Mouse (Mus musculus): ENCODE measurements around the gene Carm1.
"Not testable (repeated sequence)": the region's sequence is repeated elsewhere in the genome, so short reads cannot be mapped to it uniquely, and the experiment has no call there.

Carm1 gene

DNA sequence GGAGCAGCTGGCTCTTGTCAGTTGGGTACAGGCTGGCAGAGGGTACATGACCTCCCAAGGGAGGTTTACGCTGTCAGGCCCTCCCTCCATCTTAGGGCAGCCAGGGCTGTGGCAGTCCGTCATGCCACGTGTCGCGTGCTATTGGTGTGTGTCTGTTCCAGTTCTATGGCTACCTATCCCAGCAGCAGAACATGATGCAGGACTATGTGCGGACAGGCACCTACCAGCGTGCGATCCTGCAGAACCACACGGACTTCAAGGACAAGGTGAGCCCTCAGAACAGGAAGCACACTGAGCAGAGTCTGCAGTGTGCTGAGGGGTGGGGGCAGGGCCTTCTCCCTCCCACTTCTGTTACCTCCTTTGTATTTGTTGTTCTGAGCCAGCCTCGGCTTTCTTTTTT, 28.6 kb downstream of the Carm1 start:
- DNase-seq (ENCODE audit: low spot score in 2 of 2): no peak

DNA sequence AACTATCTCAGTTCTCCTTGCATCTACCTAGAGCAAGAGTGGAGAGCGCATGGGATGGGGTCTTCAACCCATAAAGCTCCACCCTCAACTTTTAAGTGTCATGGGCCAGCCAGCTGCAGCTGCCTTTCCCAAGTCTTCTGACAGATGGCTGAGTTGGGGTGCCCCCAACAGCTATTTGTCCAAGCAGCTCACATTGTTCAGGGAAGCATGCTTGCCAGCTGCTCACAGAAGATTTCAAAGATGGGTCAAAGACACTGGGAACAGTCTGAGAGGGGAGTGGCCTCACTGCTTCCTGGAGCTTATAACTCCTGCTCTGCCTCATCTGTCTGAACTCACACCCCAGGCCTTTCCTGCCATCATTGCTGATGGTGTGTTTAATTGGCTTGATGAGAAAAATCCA, 29.6 kb downstream of the Carm1 start:
- DNase-seq (ENCODE audit: low spot score in 2 of 2): no peak

DNA sequence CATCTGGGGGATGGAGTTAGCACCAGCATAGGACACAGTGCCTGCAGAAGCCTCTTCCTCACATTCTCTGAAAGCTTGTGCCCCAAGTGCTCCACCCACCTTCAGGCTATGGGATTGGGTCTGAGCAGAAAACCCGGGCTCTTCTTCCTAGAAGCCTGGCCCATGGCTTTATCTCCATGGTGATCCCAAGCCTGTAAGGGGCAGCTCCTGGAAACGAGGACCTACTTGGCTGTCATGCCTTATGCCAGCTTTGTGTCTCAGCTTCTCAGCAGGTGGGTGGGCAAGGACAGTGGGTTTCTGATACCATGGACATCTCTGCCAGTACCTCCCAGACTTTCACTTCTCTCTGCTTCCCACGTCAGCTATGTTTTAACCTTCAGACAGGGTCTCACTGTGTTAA, 31.5 kb downstream of the Carm1 start:
- DNase-seq (ENCODE audit: low spot score in 2 of 2): no peak

GRCm38 (mm10) chr9:21585401-21585800, 38.7 kb downstream of the Carm1 start:
- DNase-seq (ENCODE audit: low spot score in 2 of 2): no peak

DNA sequence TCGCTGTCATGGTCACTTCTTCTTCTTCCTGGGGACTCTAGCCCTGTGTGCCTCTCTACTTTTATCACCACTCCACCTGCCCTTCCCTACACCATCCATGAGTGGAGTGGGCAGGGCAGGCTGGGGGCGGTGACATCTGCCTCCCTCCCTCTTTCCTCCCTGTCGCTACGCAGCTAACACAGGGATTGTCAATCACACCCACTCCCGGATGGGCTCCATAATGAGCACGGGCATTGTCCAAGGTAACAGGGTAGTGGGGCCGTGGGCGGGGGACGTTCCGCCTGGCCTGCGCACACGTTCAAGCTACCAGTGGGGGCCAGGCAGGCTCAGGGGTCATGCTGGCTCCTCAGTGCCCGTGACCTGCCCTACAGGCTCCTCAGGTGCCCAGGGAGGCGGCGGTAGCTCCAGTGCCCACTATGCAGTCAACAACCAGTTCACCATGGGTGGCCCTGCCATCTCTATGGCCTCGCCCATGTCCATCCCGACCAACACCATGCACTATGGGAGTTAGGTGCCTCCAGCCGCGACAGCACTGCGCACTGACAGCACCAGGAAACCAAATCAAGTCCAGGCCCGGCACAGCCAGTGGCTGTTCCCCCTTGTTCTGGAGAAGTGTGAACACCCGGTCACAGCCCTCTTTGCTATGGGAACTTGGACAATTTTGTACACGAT, 41.1 kb downstream of the Carm1 start:
- DNase-seq (ENCODE audit: low spot score in 2 of 2): no peak

DNA sequence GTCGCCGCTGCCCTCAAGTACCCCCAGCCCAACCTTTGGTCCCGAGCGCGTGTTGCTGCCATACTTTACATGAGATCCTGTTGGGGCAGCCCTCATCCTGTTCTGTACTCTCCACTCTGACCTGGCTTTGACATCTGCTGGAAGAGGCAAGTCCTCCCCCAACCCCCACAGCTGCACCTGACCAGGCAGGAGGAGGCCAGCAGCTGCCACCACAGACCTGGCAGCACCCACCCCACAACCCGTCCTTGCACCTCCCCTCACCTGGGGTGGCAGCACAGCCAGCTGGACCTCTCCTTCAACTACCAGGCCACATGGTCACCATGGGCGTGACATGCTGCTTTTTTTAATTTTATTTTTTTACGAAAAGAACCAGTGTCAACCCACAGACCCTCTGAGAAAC, 41.7 kb downstream of the Carm1 start:
- DNase-seq (ENCODE audit: low spot score in 2 of 2): no peak

- DNase-seq (ENCODE audit: low spot score in 2 of 2): no peak
Measured at GRCm38 (mm10) chr9:21589538-21589937, 42.8 kb downstream of the Carm1 start.

GRCm38 (mm10) chr9:21591127-21591830, 44.6 kb downstream of the Carm1 start:
- no peak for DNase-seq (ENCODE audit: low spot score in 2 of 2)

- no peak for DNase-seq (ENCODE audit: low spot score in 2 of 2)
Measured at GRCm38 (mm10) chr9:21591831-21592702, 45.4 kb downstream of the Carm1 start.

DNA sequence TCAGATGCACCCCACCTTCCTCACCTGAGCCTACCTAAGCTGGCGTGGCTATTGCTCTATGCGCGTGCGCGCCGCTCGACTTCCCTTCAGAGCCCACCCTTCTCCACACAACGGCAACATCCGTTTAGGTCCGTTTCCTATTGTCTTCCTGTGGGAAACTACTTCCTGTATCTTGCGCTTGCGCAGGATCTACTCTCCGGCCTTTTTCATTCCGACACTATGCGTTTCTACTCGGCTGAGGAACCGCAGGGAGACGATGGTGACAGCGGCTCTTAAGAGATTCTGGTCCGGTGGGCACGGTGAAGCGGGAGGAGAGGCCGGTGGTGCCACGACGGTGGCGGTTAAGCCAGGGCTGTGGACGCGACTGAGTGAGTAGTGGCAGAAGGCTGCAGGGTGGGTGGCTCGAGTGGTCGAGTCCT, 46.0 kb downstream of the Carm1 start, which contains the start of the genes Timm29 and Yipf2:
Gene Timm29, plus strand, starts transcription at position 20 of the 419 bp plus-strand sequence.
Gene Yipf2, minus strand, starts transcription at position 126 of the 419 bp plus-strand sequence.
- peak; percentile 85 to 90 for DNase-seq (ENCODE audit: low spot score in 2 of 2)

DNA sequence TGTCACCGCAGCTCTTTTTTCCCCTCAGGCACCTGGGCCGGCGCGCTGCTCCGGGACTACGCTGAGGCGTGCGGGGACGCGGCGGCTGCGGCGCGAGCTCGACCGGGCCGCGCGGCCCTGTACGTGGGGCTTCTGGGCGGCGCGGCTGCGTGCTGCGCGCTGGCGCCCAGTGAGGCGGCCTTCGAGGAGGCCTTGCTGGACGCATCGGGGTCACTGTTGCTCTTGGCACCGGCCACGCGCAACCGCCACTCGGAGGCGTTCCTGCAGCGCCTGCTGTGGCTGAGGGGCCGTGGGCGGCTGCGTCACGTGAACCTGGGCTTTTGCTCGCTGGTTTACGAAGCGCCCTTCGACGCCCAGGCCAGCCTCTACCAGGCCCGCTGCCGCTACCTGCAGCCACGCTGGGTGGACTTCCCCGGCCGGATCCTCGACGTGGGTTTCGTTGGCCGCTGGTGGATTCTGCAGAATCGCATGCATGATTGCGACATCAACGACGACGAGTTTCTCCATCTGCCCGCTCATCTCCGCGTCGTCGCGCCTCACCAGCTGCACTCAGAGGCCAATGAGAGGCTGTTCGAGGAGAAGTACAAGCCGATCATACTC, 46.5 kb downstream of the Carm1 start:
- DNase-seq (ENCODE audit: low spot score in 2 of 2): peak in 1 of 2 experiments; percentile 43

DNA sequence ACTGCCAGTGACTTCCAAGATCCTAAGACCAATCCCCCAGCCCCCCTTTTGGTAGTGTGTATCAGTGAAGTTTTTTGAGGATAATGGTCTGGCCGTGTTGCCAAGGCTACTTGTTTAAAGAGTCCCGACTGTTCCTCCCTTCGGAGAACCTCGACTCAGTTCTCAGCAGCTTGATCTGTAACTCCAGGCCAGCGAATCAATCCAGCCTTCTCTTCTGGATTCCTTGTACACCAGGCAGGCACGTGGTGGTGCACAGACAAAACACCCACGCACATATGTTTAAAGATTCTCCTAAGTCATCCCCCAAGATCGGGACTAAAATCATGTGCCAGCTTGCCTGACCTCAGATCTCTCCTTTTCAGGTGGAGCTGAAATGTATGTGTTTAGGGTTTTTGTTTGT, 47.7 kb downstream of the Carm1 start:
- not testable (repeated sequence) for DNase-seq (ENCODE audit: low spot score in 2 of 2)

DNA sequence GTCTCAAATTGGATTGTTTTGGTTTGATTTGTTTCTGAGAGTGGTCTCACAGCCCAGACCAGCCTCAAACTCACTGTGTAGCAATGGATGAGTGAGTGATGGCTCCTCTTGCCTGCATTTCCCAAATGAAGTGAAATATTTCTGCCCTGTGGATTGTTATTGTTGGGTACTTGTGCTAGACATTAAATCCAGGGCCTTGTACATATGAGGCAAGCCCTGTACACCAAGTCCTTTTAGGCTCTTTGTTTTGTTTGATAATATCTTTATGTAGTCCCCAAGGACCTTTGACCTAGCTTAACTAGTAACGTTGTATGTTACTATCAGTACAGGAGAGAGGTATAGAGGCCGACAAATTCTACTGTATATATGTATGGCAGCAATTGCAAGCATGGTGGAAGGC, 48.1 kb downstream of the Carm1 start:
- no peak for DNase-seq (ENCODE audit: low spot score in 2 of 2)

DNA sequence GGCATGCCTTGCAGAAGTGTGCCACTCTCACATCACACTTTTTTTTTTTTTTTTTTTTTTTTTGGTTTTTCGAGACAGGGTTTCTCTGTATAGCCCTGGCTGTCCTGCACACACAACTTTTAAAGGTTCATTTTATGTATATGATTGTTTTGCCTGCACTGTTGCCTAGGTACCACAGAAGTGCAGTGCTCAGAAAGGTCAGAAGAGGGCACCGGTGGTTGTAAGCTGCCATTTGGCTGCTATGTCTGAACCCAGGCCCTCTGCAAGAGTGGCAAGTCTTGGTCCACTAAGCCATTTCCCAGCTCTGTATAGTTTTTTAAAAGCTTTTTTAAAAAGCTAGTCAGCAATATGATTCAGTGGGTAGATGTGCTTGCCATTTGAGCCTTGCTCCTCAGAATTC, 51.5 kb downstream of the Carm1 start:
- no peak for DNase-seq (ENCODE audit: low spot score in 2 of 2)

- no peak for DNase-seq (ENCODE audit: low spot score in 2 of 2)
Measured at GRCm38 (mm10) chr9:21600186-21600585, 53.5 kb downstream of the Carm1 start.

GRCm38 (mm10) chr9:21601073-21601472, 54.4 kb downstream of the Carm1 start:
- no peak for DNase-seq (ENCODE audit: low spot score in 2 of 2)

DNA sequence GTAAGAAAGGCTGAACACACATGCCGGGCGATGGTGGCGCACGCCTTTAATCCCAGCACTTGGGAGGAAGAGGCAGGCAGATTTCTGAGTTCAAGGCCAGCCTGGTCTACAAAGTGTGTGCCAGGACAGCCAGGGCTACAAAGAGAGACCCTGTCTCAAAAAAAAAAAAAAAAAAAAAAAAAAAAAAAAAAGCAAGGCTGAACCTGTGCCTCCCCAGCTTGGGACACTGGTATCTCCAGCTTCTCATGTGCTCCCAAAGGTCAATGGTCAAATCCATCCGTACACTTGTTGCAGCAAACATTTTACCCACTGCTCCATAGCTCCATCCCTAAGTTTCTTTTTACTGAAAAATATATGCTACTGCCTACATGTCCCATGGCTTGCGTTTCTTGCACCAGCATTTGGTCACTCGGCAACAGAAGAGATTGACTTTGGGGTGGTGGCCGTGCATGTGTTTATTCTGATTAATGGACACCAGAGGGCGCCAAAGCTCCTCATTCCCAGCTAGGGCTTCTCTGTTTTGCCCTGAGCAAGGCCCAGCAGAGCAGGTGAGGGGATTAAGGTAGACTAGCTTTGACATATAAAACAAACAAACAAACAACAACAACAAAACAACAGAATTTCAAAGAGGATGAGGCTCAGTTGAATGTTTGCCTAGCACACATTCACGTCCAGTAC, 55.2 kb downstream of the Carm1 start:
- DNase-seq (ENCODE audit: low spot score in 2 of 2): peak; percentile 61 to 68

GRCm38 (mm10) chr9:21604119-21604518, 57.4 kb downstream of the Carm1 start:
- no peak for DNase-seq (ENCODE audit: low spot score in 2 of 2)

GRCm38 (mm10) chr9:21605865-21606264, 59.2 kb downstream of the Carm1 start:
- no peak for DNase-seq (ENCODE audit: low spot score in 2 of 2)

DNA sequence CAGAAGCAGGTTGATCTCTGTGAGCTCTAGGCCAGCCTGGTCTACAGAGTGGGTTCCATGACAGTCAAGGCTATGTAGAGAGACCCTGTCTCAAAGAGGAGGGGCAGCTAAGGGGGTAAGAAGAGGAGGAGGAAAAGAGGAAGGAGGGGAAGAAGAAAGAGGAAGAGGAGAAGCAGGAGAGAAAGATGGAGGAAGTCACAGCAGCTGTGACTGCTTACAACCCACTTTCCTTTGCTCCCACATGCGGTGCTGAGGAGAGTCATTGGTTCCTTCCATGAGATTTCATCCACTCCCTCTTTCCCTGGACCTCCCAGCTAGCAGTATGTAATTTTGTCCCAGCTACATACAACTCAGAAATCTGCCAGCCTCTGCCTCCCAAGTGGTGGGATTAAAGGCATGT, 60.0 kb downstream of the Carm1 start:
- no peak for DNase-seq (ENCODE audit: low spot score in 2 of 2)

- peak in 1 of 2 experiments; percentile 55 for DNase-seq (ENCODE audit: low spot score in 2 of 2)
Measured at GRCm38 (mm10) chr9:21609861-21610260, 63.2 kb downstream of the Carm1 start.

Data from urinary bladder, postnatal 36 days (tissue).